Mouse (Mus musculus): ENCODE measurements around the gene Wasf3.
A peak's percentile ranks its signal among the peaks of the same experiment; 100 is the strongest.

The Wasf3 gene

GRCm38 (mm10) chr5:146384935-146385591, at the start of gene Wasf3:
Gene Wasf3, plus strand, starts transcription at chr5:146384985.
- peak; percentile 52 for DNase-seq (ENCODE audit: low spot score)

GRCm38 (mm10) chr5:146338064-146338463, 46.7 kb upstream of the Wasf3 start:
- DNase-seq (ENCODE audit: low spot score) = no peak

- no peak for DNase-seq (ENCODE audit: low spot score)
Measured at GRCm38 (mm10) chr5:146340037-146340436, 44.7 kb upstream of the Wasf3 start.

- DNase-seq (ENCODE audit: low spot score) = no peak
Measured at GRCm38 (mm10) chr5:146344911-146345686, 39.7 kb upstream of the Wasf3 start.

- DNase-seq (ENCODE audit: low spot score) = no peak
Measured at GRCm38 (mm10) chr5:146347081-146347480, 37.7 kb upstream of the Wasf3 start.

GRCm38 (mm10) chr5:146349183-146349582, 35.6 kb upstream of the Wasf3 start:
- no peak for DNase-seq (ENCODE audit: low spot score)

GRCm38 (mm10) chr5:146350784-146351183, 34.0 kb upstream of the Wasf3 start:
- no peak for DNase-seq (ENCODE audit: low spot score)

GRCm38 (mm10) chr5:146352006-146352405, 32.8 kb upstream of the Wasf3 start:
- DNase-seq (ENCODE audit: low spot score) = no peak

- peak; percentile 36 for DNase-seq (ENCODE audit: low spot score)
Measured at GRCm38 (mm10) chr5:146360386-146360785, 24.4 kb upstream of the Wasf3 start.

GRCm38 (mm10) chr5:146362711-146363110, 22.1 kb upstream of the Wasf3 start:
- no peak for DNase-seq (ENCODE audit: low spot score)

- no peak for DNase-seq (ENCODE audit: low spot score)
Measured at GRCm38 (mm10) chr5:146368356-146368755, 16.4 kb upstream of the Wasf3 start.

- no peak for DNase-seq (ENCODE audit: low spot score)
Measured at GRCm38 (mm10) chr5:146368971-146369370, 15.8 kb upstream of the Wasf3 start.

GRCm38 (mm10) chr5:146370794-146371193, 14.0 kb upstream of the Wasf3 start:
- no peak for DNase-seq (ENCODE audit: low spot score)

- DNase-seq (ENCODE audit: low spot score) = no peak
Measured at GRCm38 (mm10) chr5:146373238-146373637, 11.5 kb upstream of the Wasf3 start.

- no peak for DNase-seq (ENCODE audit: low spot score)
Measured at GRCm38 (mm10) chr5:146376601-146377000, 8.2 kb upstream of the Wasf3 start.

GRCm38 (mm10) chr5:146380041-146380440, 4.7 kb upstream of the Wasf3 start:
- no peak for DNase-seq (ENCODE audit: low spot score)

GRCm38 (mm10) chr5:146382268-146382667, 2.5 kb upstream of the Wasf3 start:
- no peak for DNase-seq (ENCODE audit: low spot score)

GRCm38 (mm10) chr5:146383401-146383800, 1.4 kb upstream of the Wasf3 start:
- no peak for DNase-seq (ENCODE audit: low spot score)

GRCm38 (mm10) chr5:146385989-146386388, 1.2 kb downstream of the Wasf3 start:
- no peak for DNase-seq (ENCODE audit: low spot score)

- DNase-seq (ENCODE audit: low spot score) = no peak
Measured at GRCm38 (mm10) chr5:146386906-146387305, 2.1 kb downstream of the Wasf3 start.

- DNase-seq (ENCODE audit: low spot score) = no peak
Measured at GRCm38 (mm10) chr5:146394563-146394962, 9.8 kb downstream of the Wasf3 start.

GRCm38 (mm10) chr5:146397253-146397652, 12.5 kb downstream of the Wasf3 start:
- DNase-seq (ENCODE audit: low spot score) = no peak

GRCm38 (mm10) chr5:146398386-146399115, 13.8 kb downstream of the Wasf3 start:
- no peak for DNase-seq (ENCODE audit: low spot score)
